Mouse (Mus musculus): Measurements from ENCODE around the gene Cyb561. TPM values are rescaled to one million over a fixed set of nuclear protein-coding genes. Genes with fewer than 3 reads are reported as not detected.
A peak's percentile ranks its signal among the peaks of the same experiment; 100 is the strongest.

The Cyb561 gene
- polyA plus RNA-seq, 1 experiment from 2014 or later: 48.9 TPM

- 74% methylated on average over 3 of the region's 3 CpGs for WGBS
- ATAC-seq (ENCODE audit: low FRiP score): no peak
- H3K27me3 ChIP-seq (ENCODE audit: control insufficient read depth, insufficient read depth, low read length): no peaks in the 10 kb centered on the region
These were observed 32.9 kb downstream of the Cyb561 start for GRCm38 (mm10) chr11:105920098-105920785.

GRCm38 (mm10) chr11:105913580-105913979 is 39.6 kb downstream of the Cyb561 start:
- 43% methylated on average over 5 of the region's 5 CpGs for WGBS
- no peak overlapping the region for H3K9ac ChIP-seq
- no peaks in the 10 kb centered on the region for H3K27me3 ChIP-seq (ENCODE audit: control insufficient read depth, insufficient read depth, low read length)
- H3K4me3 ChIP-seq (replicated peaks; ENCODE audit: low read length): no peak overlapping the region
- no peak overlapping the region for H3K27ac ChIP-seq
- no peaks in the 10 kb centered on the region for H3K4me1 ChIP-seq (replicated peaks; ENCODE audit: control insufficient read depth, insufficient read depth, low read length)
- H3K4me2 ChIP-seq (replicated peaks): no peak overlapping the region
- H3K9me3 ChIP-seq (ENCODE audit: control insufficient read depth, low read length): no peaks in the 10 kb centered on the region
- no peak for ATAC-seq (ENCODE audit: low FRiP score)
- no peak for DNase-seq (ENCODE audit: low spot score)
- peaks cover 77% of the 10 kb centered on the region for H3K36me3 ChIP-seq (replicated peaks; ENCODE audit: control insufficient read depth, insufficient read depth)

More at GRCm38 (mm10) chr11:105920098-105920785, 32.9 kb downstream of the Cyb561 start:
- Histone ChIP-seq H3K4me3 (replicated peaks; ENCODE audit: low read length) (no peak overlapping the region), H3K9ac (no peak overlapping the region), H3K4me2 (replicated peaks) (no peak overlapping the region), H3K36me3 (replicated peaks; ENCODE audit: control insufficient read depth, insufficient read depth) (peaks cover 93% of the 10 kb centered on the region), H3K9me3 (ENCODE audit: control insufficient read depth, low read length) (no peaks in the 10 kb centered on the region), H3K27ac (no peak overlapping the region), H3K4me1 (replicated peaks; ENCODE audit: control insufficient read depth, insufficient read depth, low read length) (no peaks in the 10 kb centered on the region)
- DNase-seq (ENCODE audit: low spot score): no peak

GRCm38 (mm10) chr11:105911592-105912375 is 41.4 kb downstream of the Cyb561 start:
- Histone ChIP-seq H3K9ac (no peak overlapping the region), H3K27ac (peak overlapping the region; percentile 11; the same call in 1 of the 2 replicates)
- WGBS: 33% methylated on average over 4 of the region's 4 CpGs

DNA sequence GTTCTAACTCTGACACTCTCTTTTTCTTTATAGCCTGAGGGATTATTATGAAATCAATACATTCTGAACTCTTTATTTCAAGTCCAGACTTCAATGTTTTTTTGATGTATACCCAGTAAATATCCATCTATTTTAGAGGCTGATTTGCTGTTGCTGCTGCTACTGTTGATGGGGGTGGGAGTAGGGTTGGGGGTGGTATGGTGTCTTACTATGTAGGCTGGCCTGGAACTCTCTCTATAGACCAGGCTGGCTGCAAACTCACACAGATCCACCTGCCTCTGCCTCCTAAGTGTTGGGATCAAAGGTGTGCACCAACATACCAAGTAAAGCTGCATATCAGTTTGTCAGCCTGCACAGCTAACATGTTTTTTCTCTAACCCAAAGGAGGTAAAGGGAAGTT is 42.0 kb downstream of the Cyb561 start:
- H3K4me3 ChIP-seq (replicated peaks; ENCODE audit: low read length): no peak overlapping the region
- H3K9ac ChIP-seq: no peak overlapping the region
- H3K9me3 ChIP-seq (ENCODE audit: control insufficient read depth, low read length): no peaks in the 10 kb centered on the region
- DNase-seq (ENCODE audit: low spot score): no peak
- H3K4me1 ChIP-seq (replicated peaks; ENCODE audit: control insufficient read depth, insufficient read depth, low read length): no peaks in the 10 kb centered on the region
- no peak for ATAC-seq (ENCODE audit: low FRiP score)
- no peaks in the 10 kb centered on the region for H3K27me3 ChIP-seq (ENCODE audit: control insufficient read depth, insufficient read depth, low read length)
- H3K27ac ChIP-seq: peak overlapping the region; percentile 11; the same call in 1 of the 2 replicates
- no peak overlapping the region for H3K4me2 ChIP-seq (replicated peaks)
- peaks cover 63% of the 10 kb centered on the region for H3K36me3 ChIP-seq (replicated peaks; ENCODE audit: control insufficient read depth, insufficient read depth)

More at GRCm38 (mm10) chr11:105911592-105912375, 41.4 kb downstream of the Cyb561 start:
- H3K4me3 ChIP-seq (replicated peaks; ENCODE audit: low read length): no peak overlapping the region
- no peak overlapping the region for H3K4me2 ChIP-seq (replicated peaks)
- H3K27me3 ChIP-seq (ENCODE audit: control insufficient read depth, insufficient read depth, low read length): no peaks in the 10 kb centered on the region
- DNase-seq (ENCODE audit: low spot score) (peak; percentile 92), ATAC-seq (ENCODE audit: low FRiP score) (0 out of 2 replicates have a peak, but pooled peaks have one; percentile 59)
- H3K9me3 ChIP-seq (ENCODE audit: control insufficient read depth, low read length): no peaks in the 10 kb centered on the region
- H3K36me3 ChIP-seq (replicated peaks; ENCODE audit: control insufficient read depth, insufficient read depth): peaks cover 70% of the 10 kb centered on the region
- H3K4me1 ChIP-seq (replicated peaks; ENCODE audit: control insufficient read depth, insufficient read depth, low read length): no peaks in the 10 kb centered on the region

- Histone ChIP-seq H3K36me3 (replicated peaks; ENCODE audit: control insufficient read depth, insufficient read depth) (peaks cover 55% of the 10 kb centered on the region), H3K9me3 (ENCODE audit: control insufficient read depth, low read length) (no peaks in the 10 kb centered on the region), H3K4me2 (replicated peaks) (no peak overlapping the region), H3K4me3 (replicated peaks; ENCODE audit: low read length) (no peak overlapping the region), H3K27ac (no peak overlapping the region), H3K9ac (no peak overlapping the region), H3K27me3 (ENCODE audit: control insufficient read depth, insufficient read depth, low read length) (no peaks in the 10 kb centered on the region), H3K4me1 (replicated peaks; ENCODE audit: control insufficient read depth, insufficient read depth, low read length) (no peaks in the 10 kb centered on the region)
- WGBS: 55% methylated on average over 2 of the region's 2 CpGs
- ATAC-seq (ENCODE audit: low FRiP score) (no peak), DNase-seq (ENCODE audit: low spot score) (no peak)
These were observed 43.5 kb downstream of the Cyb561 start for GRCm38 (mm10) chr11:105909617-105910016.

GRCm38 (mm10) chr11:105908926-105909325 is 44.2 kb downstream of the Cyb561 start:
- ATAC-seq (ENCODE audit: low FRiP score) (no peak), DNase-seq (ENCODE audit: low spot score) (no peak)
- H3K4me1 ChIP-seq (replicated peaks; ENCODE audit: control insufficient read depth, insufficient read depth, low read length): no peaks in the 10 kb centered on the region
- H3K27ac ChIP-seq: no peak overlapping the region
- H3K36me3 ChIP-seq (replicated peaks; ENCODE audit: control insufficient read depth, insufficient read depth): peaks cover 55% of the 10 kb centered on the region
- no peak overlapping the region for H3K4me3 ChIP-seq (replicated peaks; ENCODE audit: low read length)
- no peak overlapping the region for H3K9ac ChIP-seq
- 87% methylated on average over 8 of the region's 8 CpGs for WGBS
- H3K27me3 ChIP-seq (ENCODE audit: control insufficient read depth, insufficient read depth, low read length): no peaks in the 10 kb centered on the region
- H3K9me3 ChIP-seq (ENCODE audit: control insufficient read depth, low read length): no peaks in the 10 kb centered on the region
- H3K4me2 ChIP-seq (replicated peaks): no peak overlapping the region

DNA sequence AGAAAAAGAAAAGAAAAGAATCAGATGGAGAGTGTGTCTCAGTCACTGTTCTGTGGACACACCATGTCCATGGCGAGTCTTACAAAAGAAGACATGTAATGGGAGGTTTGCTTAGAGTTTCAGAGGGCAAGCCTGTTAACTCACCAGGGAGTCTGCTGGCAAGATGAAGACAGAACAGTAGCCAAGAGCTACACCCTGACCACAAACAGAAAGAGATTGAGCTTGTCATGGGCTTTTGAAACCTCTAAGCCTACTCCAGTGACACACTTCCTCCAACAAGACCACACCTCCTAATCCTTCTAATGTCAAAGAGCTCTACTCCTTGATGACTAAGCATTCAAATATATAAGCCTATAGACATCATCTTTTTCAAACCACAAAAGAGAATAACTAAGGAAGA is 45.8 kb downstream of the Cyb561 start:
- no peaks in the 10 kb centered on the region for H3K27me3 ChIP-seq (ENCODE audit: control insufficient read depth, insufficient read depth, low read length)
- H3K9me3 ChIP-seq (ENCODE audit: control insufficient read depth, low read length): no peaks in the 10 kb centered on the region
- no peak overlapping the region for H3K4me3 ChIP-seq (replicated peaks; ENCODE audit: low read length)
- peaks cover 57% of the 10 kb centered on the region for H3K36me3 ChIP-seq (replicated peaks; ENCODE audit: control insufficient read depth, insufficient read depth)
- no peak overlapping the region for H3K27ac ChIP-seq
- no peak overlapping the region for H3K9ac ChIP-seq
- H3K4me1 ChIP-seq (replicated peaks; ENCODE audit: control insufficient read depth, insufficient read depth, low read length): no peaks in the 10 kb centered on the region
- H3K4me2 ChIP-seq (replicated peaks): no peak overlapping the region
- WGBS: 88% methylated on average over 1 of the region's 1 CpGs
- DNase-seq (ENCODE audit: low spot score) (no peak), ATAC-seq (ENCODE audit: low FRiP score) (no peak)

GRCm38 (mm10) chr11:105905529-105906213 is 47.5 kb downstream of the Cyb561 start:
- H3K27me3 ChIP-seq (ENCODE audit: control insufficient read depth, insufficient read depth, low read length): no peaks in the 10 kb centered on the region
- peaks cover 67% of the 10 kb centered on the region for H3K36me3 ChIP-seq (replicated peaks; ENCODE audit: control insufficient read depth, insufficient read depth)
- WGBS: 78% methylated on average over 4 of the region's 4 CpGs

DNA sequence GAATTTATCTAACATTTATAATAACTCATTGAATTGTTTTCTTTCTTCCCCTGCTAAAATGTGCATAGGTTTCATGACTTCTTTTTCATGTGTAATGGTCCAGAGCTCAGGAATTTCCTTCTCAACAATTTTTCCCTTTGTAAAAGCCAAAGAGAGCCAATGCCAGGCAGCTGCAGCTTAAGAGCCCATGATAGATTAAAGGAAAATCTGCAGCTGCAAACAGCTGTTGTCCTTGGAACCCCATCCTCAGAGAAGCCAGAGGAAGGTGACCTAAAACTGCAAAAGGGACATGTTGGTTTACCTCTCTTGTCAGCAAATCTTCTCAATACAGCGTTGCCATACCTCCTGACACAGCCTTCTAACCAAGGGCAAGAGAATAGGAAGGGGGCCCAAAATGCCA is 50.2 kb downstream of the Cyb561 start:
- Histone ChIP-seq H3K4me3 (replicated peaks; ENCODE audit: low read length) (no peak overlapping the region), H3K27ac (no peak overlapping the region), H3K27me3 (ENCODE audit: control insufficient read depth, insufficient read depth, low read length) (no peaks in the 10 kb centered on the region), H3K9me3 (ENCODE audit: control insufficient read depth, low read length) (no peaks in the 10 kb centered on the region), H3K4me1 (replicated peaks; ENCODE audit: control insufficient read depth, insufficient read depth, low read length) (no peaks in the 10 kb centered on the region), H3K4me2 (replicated peaks) (no peak overlapping the region), H3K36me3 (replicated peaks; ENCODE audit: control insufficient read depth, insufficient read depth) (peaks cover 75% of the 10 kb centered on the region), H3K9ac (no peak overlapping the region)
- WGBS: 81% methylated on average over 1 of the region's 1 CpGs
- no peak for ATAC-seq (ENCODE audit: low FRiP score)
- no peak for DNase-seq (ENCODE audit: low spot score)

More at GRCm38 (mm10) chr11:105905529-105906213, 47.5 kb downstream of the Cyb561 start:
- Histone ChIP-seq H3K4me1 (replicated peaks; ENCODE audit: control insufficient read depth, insufficient read depth, low read length) (no peaks in the 10 kb centered on the region), H3K9me3 (ENCODE audit: control insufficient read depth, low read length) (no peaks in the 10 kb centered on the region), H3K4me2 (replicated peaks) (no peak overlapping the region), H3K9ac (no peak overlapping the region), H3K4me3 (replicated peaks; ENCODE audit: low read length) (no peak overlapping the region), H3K27ac (no peak overlapping the region)
- DNase-seq (ENCODE audit: low spot score) (no peak), ATAC-seq (ENCODE audit: low FRiP score) (no peak)
